Mouse (Mus musculus) spleen, adult 2 months (tissue): Measurements from ENCODE around the gene Dip2b.

Source experiments
- CTCF ChIP-seq: fragments of 200-500 bp; IDR thresholded peaks from 2 replicates; pipeline ENCODE4 v1.5.1; 2011; ENCODE audit warnings: mild to moderate bottlenecking, inconsistent platforms; ENCODE audit not compliant: insufficient read depth, insufficient read length, insufficient replicate concordance; ENCODE audit errors: extremely low read depth
- POLR2A ChIP-seq: fragments of 200-500 bp; IDR thresholded peaks from 2 replicates; pipeline ENCODE4 v1.6.1; 2011; ENCODE audit warnings: low read depth, low read length, inconsistent platforms

DNA sequence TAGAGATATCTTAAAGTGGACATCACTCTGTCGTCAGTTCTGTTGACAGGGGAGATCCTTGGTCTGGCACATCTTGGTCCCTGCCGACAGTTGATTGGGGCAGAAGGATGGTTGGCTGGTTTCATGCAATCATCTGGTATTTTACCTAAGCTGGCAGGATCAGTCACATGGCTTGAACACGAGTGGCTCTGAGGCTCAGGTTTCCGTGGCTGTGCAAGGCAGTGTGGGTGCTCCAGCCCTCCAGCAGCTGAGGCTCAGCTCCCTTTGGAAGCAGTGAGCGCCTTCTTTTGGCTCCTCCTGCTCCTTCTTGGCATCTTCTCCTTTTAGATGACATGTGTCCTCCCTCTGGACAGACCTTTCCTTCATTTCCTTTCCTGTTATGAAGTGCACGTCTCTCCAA lies 7.1 kb downstream of the Dip2b start:
- no peak for TF ChIP-seq CTCF
- no peak for TF ChIP-seq POLR2A
